Mouse (Mus musculus) right cerebral cortex, adult 2 months (tissue): ENCODE measurements around the gene 1700042G07Rik.
A peak's percentile ranks its signal among the peaks of the same experiment; 100 is the strongest.
"Not testable (repeated sequence)": the region's sequence is repeated elsewhere in the genome, so short reads cannot be mapped to it uniquely, and the experiment has no call there.

ENCODE experiments used
- DNase-seq, 2 experiments: peaks; one replicate each; pipeline ENCODE4 v3.0.0; 2021 to 2022; ENCODE audit warnings: low spot score in 2 of 2

1700042G07Rik gene

DNA sequence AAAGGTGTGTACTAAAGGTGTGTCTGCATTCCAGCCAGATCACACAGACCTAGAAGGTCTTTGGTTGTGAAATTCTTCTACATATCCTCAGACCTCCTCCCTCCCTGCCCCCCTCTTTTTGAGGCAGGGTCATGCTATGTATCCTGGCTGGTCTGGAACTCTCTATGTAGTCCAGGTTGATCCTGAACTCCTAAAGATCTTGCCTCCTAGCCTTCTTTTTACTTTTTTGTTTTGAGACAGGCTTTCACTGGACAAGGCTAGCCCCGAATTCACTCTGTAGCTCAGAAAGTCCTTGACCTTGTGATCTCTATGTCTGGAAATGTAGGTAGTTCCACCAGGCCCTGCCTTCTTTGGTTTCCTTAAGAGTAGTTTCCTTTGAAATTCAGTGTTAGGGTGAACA lies 35.7 kb downstream of the 1700042G07Rik start:
- DNase-seq, result no peak

DNA sequence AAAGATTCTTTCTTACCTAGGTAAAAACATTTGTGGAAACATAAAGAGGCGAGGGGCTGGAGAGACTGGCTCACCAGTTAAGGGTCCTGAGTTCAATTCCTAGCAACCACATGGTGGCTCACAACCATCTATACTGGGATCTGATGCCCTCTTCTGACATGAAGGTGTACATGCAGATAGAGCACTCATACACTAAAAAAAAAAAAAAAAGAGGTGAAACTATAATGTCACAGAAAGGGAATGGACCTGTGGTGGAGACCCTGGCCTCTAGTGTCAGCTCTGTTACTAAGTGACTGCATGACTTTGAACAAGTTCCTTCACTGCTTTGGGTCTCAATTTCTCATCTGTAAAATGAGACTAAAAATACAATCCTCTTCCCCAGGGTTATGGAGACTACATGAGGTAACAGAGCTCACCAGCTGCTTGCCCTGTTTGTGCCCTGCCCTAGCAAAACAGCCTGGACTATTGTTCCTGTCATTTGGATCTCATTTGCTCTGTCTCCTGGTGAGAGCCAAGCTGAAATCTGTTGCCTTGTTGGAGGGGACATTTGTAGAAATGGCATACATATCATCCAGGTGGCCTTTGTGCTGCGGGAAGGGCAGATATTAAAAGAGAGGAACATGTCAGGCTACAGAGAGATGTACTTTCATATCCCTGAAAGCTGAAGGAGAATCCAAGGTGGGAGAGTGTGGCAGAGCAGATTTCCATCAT lies 42.9 kb downstream of the 1700042G07Rik start:
- no peak for DNase-seq

DNA sequence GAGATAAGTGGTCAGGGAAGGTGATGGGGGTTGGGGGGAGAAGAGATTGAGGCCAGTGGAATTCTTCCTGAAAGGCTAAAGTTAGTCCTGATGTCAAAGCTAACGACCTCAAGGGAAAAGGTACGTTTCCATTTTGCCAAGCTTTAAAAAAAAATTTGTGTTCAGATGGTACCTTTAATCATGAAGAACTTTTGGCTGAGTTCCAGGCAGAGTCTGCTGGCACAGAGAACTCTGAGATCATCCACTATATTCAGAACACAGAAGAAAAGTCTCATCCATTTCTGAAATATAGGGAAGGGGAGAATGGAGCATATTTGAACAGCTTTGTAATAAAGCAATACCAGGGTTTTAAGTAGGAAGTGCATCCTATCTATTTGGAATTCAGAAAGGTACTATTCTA lies 43.9 kb downstream of the 1700042G07Rik start:
- DNase-seq, result peak; percentile 15 to 16

DNA sequence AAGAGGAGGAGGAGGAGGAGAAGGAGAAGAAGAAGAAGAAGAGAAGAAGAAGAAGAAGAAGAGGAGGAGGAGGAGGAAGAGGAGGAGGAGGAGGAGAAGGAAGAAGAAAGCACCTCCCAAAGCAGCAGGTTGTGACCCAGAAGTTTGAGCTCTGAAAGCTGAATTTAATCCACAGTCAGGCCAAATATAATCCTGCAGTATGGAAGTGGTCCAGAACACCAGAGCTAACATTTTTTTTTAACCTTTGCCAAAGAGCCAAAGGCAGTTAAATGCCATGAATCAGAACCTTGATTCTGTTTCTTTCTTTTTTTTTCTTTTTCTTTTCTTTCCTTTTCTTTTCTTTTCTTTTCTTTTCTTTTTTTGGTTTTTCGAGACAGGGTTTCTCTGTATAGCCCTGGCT lies 44.5 kb downstream of the 1700042G07Rik start:
- DNase-seq, result not testable (repeated sequence)

DNA sequence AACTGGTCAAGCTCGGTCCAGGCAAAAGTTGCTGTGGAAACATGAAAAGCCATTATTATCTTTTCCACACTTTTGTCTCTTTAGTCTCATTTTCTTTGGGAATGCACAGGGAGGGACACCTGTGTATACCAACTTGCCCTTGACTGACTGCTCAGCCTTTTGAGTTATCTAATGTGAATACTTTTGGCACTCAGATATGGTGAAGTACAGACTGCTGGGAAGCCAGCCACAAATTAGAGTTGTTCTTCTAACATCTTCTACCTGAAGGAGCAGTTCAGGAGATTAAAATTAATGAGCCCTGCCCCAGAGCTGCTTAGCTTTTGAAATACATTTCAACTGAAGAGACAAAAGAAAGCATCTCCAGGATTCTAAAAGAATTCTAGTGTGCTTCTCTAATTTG lies 45.9 kb downstream of the 1700042G07Rik start:
- DNase-seq, result no peak

DNA sequence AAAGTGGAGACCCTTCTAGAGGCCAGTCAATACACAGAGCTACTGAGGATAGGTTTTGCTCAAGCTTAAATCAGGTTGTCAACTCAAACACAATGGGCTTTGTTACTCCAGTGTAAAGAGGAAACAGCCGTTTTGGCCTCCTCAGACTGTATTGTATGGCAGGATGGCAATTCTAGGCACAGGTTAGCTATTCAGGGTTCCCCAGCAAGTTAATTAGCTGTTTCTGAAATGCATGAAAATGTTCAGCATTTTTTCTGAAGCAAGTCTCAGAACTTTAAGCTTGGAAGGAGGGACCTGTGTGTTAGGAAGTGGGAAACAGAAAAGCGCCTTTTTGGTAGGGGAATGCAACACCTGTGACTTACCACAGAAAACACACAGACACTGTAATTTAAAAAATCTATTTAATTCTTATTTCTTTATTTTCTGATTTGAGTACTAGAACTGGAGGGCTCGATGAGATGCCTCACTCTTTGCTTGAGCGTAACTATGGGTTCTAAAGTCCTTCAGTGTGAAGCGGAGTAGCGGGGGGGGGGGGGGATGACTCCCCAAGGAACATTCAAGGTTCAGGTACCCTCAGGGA lies 47.0 kb downstream of the 1700042G07Rik start:
- DNase-seq, result no peak

DNA sequence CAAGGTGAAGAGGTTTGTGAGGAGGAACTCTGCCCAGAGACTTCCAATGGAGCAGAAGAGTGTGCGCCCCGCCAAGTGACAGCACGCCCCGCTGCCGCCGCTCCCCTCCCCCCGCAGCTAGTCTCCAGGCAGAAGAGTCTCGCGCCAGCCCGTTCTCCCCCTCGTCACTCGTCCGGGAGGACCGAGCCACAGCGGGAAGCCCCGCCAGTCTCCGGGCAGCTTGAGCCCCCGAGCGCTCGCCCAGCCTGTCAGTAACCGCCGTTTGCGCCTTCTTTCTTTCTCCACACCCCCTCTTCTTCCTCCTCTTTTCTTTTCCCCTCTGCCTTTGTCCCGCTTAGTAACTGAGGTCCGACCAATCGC lies 47.6 kb downstream of the 1700042G07Rik start:
- DNase-seq, result no peak

DNA sequence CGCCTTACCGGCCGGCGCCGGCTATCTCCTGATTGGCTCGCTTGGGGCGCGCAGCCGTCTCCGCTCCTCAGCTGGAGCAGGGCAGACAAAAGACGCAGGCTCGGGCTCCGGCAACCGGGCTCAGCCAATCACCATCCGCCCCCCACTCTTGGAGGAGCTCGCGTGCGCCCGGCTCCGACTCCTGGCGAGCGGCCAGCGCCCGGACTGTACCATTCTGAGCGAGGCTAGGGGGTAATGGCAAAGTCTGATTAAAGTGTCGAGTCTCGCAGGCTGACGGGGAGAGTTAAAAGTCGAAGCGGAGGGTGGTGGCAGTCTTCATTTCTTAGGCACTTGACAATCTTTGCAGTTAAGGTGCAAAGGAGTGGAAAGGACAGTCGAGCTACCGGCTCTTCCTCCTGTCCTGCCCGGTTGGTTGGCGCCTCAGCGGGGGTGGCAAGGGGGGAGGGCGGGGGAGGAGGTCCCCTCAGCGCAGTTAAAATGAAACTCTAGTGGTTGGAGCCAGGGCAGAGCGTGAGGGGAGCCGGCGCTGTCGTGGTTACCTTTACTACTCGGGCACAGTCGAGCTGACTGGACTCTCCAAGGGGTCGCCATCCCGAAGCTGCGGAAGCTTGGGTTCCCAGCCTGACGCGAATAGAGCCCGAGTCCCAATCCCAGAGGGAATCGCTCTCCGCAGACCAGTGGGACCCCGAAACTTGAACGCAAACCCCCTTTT lies 48.1 kb downstream of the 1700042G07Rik start, which contains the start of gene Pik3r3:
TSS of gene Pik3r3 (plus strand) at position 479 of the 712 bp plus-strand sequence.
- DNase-seq, result peak; percentile 97 to 98

DNA sequence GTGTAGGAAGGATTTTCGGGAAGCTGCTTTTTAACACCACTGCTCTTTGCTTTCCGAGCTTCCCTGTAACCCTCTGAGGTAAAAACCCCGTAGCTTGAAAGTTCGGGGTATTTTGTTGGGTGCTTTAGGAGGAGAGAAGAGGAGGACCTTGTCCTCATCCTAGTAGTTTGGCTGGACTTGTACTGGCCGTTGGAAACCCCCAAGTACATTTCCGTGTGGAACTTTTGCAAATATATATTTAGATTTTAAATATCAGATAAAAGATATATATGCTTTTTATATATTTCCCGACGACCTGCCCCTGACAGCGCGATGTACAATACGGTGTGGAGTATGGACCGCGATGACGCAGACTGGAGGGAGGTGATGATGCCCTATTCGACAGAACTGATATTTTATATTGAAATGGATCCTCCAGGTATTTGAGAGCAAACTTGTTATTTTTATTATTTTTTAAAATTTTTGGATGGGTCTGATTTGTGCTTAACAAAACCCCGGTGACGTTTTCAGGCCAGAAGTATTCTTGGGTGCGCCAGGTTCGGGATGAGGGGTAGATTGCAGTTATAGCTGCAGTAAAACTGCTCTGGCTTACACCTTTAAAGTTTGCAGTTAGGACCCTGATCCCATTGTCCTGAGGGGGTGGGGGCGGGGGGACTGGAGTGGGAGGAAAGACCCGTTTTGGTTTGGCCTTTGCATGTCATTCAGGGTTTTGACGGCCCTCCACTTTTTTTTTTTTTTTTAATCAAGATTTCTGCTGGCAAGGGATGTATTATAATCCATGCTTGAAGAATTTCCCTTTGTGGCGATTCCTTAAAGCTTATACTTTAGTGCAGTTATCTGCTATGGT lies 49.0 kb downstream of the 1700042G07Rik start:
- peak; percentile 26 to 49 for DNase-seq

DNA sequence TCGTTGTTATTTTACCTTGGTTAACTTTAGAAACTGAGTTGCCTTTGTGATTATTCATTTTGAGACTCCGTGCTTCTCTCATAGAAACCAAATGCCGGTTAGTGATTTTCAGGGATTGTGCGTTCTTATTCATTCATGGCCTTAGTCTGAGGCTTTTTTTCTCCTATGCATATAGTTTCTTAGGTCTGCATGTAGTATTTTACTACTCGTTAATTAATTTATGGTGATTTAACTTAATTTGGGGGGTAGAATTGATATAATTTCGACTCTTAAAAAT lies 49.6 kb downstream of the 1700042G07Rik start:
- DNase-seq, result no peak
